Comparison of ENCODE assay signal across 10 mouse cellular contexts in the genomic region with DNA sequence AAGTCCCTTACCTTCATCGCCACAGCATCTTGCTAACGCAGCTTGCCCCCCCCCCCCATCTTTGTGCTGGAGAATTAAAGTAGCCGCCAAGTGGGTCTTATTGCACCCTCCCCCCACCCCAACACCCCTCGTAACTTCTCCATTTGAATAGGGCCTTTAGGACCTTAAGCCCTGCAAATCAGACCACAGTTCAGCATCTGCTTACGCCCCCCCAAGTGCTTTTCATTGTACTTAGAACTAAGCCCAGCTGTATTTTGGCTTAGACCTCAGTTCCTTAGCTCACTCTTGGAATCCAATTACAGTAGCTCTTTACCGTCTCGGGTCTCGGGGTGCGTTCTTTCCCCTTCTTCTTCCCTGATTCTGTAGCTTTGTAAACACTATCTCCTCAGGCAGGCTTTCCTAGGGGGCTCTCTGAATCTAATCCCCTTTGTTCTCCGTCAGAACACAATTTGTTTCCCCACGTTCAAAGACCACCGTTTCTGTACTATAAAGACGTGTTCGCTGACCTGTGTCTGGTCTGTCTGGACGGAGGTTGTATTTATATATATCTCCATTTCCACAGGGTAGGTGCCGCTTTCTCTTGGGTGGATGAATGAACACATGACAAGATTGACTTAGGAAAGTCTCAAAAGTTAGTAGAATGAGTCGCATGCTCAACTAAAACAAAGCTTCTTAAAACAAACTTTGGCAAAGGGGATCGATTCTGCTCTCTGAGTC.
DNase-seq lines count a peak whose midpoint lies in the region; ATAC-seq and TF ChIP-seq lines count a peak whose summit lies in the region.
"Had no signal": no experiment of that assay in that cellular context is flagged by ENCODE, and none has a peak within 500 bp of the region (broad histone marks: within the 10 kb centered on the region; RNA-seq: fewer than 3 reads in every experiment).

No protein-coding gene starts in this region.

- no peak overlapping the region for H3K27ac ChIP-seq in heart, embryonic 14.5 days (replicated peaks in 1 of 2; ENCODE audit: control insufficient read depth in 1 of 2, insufficient read depth in 1 of 2, low read depth in 2 of 2, low read length in 2 of 2)
- no peak overlapping the region for H3K27ac ChIP-seq in hindbrain, embryonic 12.5 days
- no peak overlapping the region for H3K27ac ChIP-seq in midbrain, embryonic 14.5 days (replicated peaks; ENCODE audit: low read depth, low read length)

- DNase-seq in heart, adult 18-20 months, result no peak
- peak; percentile 64 for DNase-seq in brain, embryonic 14.5 days (ENCODE audit: low read depth)
- DNase-seq in midbrain, embryonic 14.5 days, result peak; percentile 54
- no peak for DNase-seq in spleen, postnatal 4 days (ENCODE audit: low spot score in 2 of 2)
- no peak for DNase-seq in adrenal gland, adult 18-20 months (ENCODE audit: low spot score in 2 of 2)
- no peak for DNase-seq in B cell, adult 2 months
- DNase-seq: adrenal gland, postnatal 14 days; kidney, postnatal 25 days had no signal

- 0 out of 2 replicates have a peak, but pooled peaks cover 2% of the 10 kb centered on the region for H3K9me3 ChIP-seq in heart, embryonic 14.5 days (ENCODE audit: control insufficient read depth, low read length)
- no peaks in the 10 kb centered on the region for H3K9me3 ChIP-seq in hindbrain, embryonic 12.5 days (replicated peaks)
- no peaks in the 10 kb centered on the region; the same call in 1 of the 2 replicates for H3K9me3 ChIP-seq in midbrain, embryonic 14.5 days (ENCODE audit: control insufficient read depth, low read length)

- peak overlapping the region; percentile 58 for H3K4me2 ChIP-seq in heart, embryonic 14.5 days (ENCODE audit: low read length)
- H3K4me2 ChIP-seq in hindbrain, embryonic 12.5 days (replicated peaks), result peak overlapping the region; percentile 48
- H3K4me2 ChIP-seq in midbrain, embryonic 14.5 days (ENCODE audit: low read length), result peak overlapping the region; percentile 53

- H3K4me3 ChIP-seq in heart, embryonic 14.5 days (ENCODE audit: control insufficient read depth in 1 of 2, insufficient read depth in 1 of 2, low read depth in 1 of 2, low read length in 2 of 2), result peak overlapping the region in 1 of 2 experiments; percentile 27
- peak overlapping the region; percentile 19; the same call in 1 of the 2 replicates for H3K4me3 ChIP-seq in hindbrain, embryonic 12.5 days
- peak overlapping the region; percentile 19; the same call in 1 of the 2 replicates for H3K4me3 ChIP-seq in midbrain, embryonic 14.5 days (replicated peaks; ENCODE audit: low read depth, low read length)

- no peak overlapping the region for H3K9ac ChIP-seq in heart, embryonic 14.5 days (ENCODE audit: low read length)
- H3K9ac ChIP-seq in hindbrain, embryonic 12.5 days, result no peak overlapping the region
- no peak overlapping the region for H3K9ac ChIP-seq in midbrain, embryonic 14.5 days (replicated peaks; ENCODE audit: low read length)

- no peak for TF ChIP-seq POLR2A in brain, embryonic 14.5 days (IDR thresholded peaks at IDR 0.05; ENCODE audit: borderline replicate concordance, extremely low read depth, insufficient read depth, insufficient read length, poor library complexity, severe bottlenecking)

- peaks cover 0 to 2% of the 10 kb centered on the region in 2 experiments; a peak in 2 of 4 replicates for H3K4me1 ChIP-seq in heart, embryonic 14.5 days (ENCODE audit: control insufficient read depth in 2 of 2, insufficient read depth in 2 of 2, low read length in 2 of 2)
- peaks cover 12% of the 10 kb centered on the region for H3K4me1 ChIP-seq in hindbrain, embryonic 12.5 days
- peaks cover 9% of the 10 kb centered on the region for H3K4me1 ChIP-seq in midbrain, embryonic 14.5 days (ENCODE audit: control insufficient read depth, insufficient read depth, low read length)

- 6% methylated on average over 18 of the region's 18 CpGs for WGBS in heart, embryonic 14.5 days
- WGBS in hindbrain, embryonic 12.5 days, result 5% methylated on average over 17 of the region's 18 CpGs
- WGBS in midbrain, embryonic 14.5 days, result 1% methylated on average over 18 of the region's 18 CpGs

- no peak for TF ChIP-seq CTCF in brain, embryonic 14.5 days (IDR thresholded peaks at IDR 0.05; ENCODE audit: borderline replicate concordance, extremely low read depth, insufficient read depth, insufficient read length)

- H3K27me3 ChIP-seq in heart, embryonic 14.5 days (ENCODE audit: control insufficient read depth, insufficient read depth, low read length), result peaks cover 13% of the 10 kb centered on the region; the same call in 1 of the 2 replicates
- no peaks in the 10 kb centered on the region for H3K27me3 ChIP-seq in hindbrain, embryonic 12.5 days
- no peaks in the 10 kb centered on the region for H3K27me3 ChIP-seq in midbrain, embryonic 14.5 days (ENCODE audit: control insufficient read depth, insufficient read depth, low read length)

- ATAC-seq in heart, embryonic 14.5 days (ENCODE audit: insufficient number of reproducible peaks, insufficient read depth, low FRiP score, low read depth), result no peak
- ATAC-seq in hindbrain, embryonic 12.5 days (ENCODE audit: low FRiP score), result no peak
- ATAC-seq in midbrain, embryonic 14.5 days (ENCODE audit: low FRiP score, low TSS enrichment), result peak; percentile 26; the same call in 1 of the 2 replicates

- H3K36me3 ChIP-seq in heart, embryonic 14.5 days (ENCODE audit: control insufficient read depth, insufficient read depth, low read length), result no peaks in the 10 kb centered on the region
- no peaks in the 10 kb centered on the region for H3K36me3 ChIP-seq in hindbrain, embryonic 12.5 days
- H3K36me3 ChIP-seq in midbrain, embryonic 14.5 days (ENCODE audit: control insufficient read depth, insufficient read depth, low read length), result no peaks in the 10 kb centered on the region

Comparison
In these comparisons a context has a peak if more than half of its experiments do, and no peak if none do; other contexts are left out.
1. DNase-seq: peak in brain, embryonic 14.5 days (single experiment) and midbrain, embryonic 14.5 days (single experiment); none in heart, adult 18-20 months (0 of 2), spleen, postnatal 4 days (0 of 2), adrenal gland, adult 18-20 months (0 of 2) and B cell, adult 2 months (0 of 2).
2. Peak in every context shown above with its lines, with median percentiles within 50 percentile points of each other: H3K4me2 ChIP-seq.